Mouse (Mus musculus) urinary bladder, postnatal 4 days (tissue): ENCODE results near the gene Sept9.

Source experiments
- DNase-seq, 2 experiments: peaks; one replicate each; pipeline ENCODE4 v3.0.0; 2021 to 2022; ENCODE audit warnings: low spot score in 2 of 2

The Sept9 gene

DNA sequence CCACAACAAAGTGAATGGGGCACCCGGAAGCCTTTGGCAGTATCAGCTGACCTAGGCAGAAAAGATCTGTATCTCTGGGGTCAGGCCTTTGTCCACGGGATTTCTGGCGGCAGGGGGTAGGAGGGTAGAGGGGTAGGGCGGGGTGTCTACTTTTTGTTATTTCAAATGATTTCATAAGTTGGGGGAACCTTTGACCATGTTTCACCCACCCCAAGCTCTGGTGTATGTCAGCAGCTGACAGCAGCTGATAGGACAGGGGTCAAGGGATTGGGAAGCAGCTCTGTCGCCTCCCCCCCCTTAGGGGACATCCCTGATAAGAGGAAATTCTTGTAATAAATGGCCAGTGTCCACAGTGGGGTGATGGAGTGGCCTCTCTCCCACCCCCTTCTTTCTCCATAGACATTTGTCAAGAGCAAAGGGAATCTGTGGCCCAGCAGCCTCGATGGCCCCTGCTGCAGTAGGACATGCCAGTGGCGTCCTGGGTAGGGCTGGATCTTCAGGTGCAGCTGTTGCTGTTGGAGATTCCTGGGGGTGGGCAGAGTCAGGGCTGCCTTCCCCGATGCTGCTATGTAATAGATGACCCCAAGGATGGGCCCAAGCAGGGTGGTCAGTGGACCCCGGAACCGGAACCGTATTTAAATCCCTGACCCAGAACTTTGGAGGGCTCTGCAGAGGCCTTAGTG lies 145.0 kb downstream of the Sept9 start:
- DNase-seq, result no peak

DNA sequence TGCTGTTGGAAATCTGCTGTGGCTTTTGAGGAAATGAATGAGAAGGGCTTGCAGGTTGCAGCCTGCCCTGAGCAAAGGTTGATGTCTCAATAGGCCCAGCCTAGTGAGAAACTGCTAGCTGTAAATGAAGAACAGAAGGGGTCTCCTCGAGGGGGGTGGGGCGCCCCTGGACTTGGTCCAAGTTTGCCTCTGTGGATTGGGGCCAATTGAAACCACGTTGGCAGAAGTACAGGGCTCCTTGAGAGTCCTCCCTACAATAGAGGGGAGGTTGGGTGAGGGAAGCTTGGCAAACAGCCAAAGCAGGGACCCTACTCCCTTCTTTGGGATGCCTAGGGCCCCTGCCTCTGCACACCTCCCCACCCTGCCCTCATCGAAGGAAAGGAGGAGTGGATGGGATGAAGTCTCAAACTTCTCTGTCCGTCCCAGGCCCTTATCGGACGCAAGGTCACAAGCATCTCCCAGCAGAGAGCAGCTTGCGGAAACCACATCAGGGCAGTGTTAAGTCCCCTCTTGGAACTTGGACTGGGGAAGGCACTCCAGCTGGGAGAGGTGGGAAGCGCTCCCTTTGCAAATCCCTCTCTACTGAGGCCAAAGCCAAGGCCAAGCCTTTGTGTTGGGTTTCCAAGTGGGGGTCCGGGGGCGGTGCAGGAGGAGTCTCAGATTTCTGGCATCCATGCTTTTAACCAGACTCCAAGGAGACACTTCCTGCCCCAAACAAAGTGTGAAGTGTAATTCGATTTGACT lies 145.7 kb downstream of the Sept9 start:
- DNase-seq, result peak; percentile 72 to 74

DNA sequence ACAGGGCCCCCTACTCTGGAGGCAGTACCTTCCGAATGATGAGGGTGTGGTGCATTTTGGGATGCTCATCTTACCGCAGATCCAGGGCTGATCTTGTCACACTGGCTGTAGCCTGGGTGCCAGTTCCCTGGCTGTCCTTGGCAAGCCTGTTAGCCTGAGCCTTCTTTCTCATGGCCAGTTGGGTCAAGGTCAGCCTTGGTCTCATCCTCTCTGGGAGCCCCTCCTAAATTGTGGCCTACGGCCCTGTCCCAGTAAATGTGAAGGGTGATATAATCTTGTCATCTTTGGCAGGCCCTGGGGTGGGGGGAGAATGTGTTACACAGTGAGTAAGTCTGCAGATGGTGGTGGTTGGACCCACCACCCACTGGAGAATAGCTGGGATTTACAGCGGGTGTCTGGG lies 147.8 kb downstream of the Sept9 start:
- DNase-seq, result no peak

DNA sequence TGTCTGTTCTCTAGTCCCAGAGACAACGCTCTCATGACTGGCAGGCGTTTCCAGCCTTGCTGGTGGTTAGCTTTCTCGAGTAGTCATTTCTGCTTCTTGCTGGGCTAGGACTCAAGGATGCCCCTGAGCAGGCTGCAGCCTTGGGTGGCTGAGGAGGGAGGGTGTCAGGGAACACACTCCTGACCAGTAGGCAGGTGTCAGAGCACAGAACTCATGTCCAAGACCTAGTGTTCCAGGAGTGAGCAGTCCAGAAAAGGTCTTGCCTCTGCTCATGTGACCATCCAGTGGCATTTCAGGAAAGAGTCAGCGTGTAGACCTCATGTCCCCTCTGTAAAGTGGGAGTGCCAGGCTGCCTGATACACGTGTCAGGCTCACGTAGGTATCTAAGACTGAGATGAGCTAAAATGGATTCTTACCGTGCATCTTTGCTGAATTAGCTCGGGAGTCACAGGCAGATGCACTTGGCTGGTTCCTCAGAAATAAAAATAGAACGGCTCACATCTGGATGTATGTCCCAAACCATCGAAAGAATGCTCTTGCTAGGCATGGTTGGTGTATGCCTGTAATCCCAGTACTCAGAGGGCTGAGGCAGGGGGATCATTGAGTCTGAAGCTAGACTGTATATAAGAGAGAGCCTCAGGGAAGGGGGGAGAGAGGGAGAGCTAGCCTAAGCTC lies 149.1 kb downstream of the Sept9 start:
- DNase-seq, result no peak

DNA sequence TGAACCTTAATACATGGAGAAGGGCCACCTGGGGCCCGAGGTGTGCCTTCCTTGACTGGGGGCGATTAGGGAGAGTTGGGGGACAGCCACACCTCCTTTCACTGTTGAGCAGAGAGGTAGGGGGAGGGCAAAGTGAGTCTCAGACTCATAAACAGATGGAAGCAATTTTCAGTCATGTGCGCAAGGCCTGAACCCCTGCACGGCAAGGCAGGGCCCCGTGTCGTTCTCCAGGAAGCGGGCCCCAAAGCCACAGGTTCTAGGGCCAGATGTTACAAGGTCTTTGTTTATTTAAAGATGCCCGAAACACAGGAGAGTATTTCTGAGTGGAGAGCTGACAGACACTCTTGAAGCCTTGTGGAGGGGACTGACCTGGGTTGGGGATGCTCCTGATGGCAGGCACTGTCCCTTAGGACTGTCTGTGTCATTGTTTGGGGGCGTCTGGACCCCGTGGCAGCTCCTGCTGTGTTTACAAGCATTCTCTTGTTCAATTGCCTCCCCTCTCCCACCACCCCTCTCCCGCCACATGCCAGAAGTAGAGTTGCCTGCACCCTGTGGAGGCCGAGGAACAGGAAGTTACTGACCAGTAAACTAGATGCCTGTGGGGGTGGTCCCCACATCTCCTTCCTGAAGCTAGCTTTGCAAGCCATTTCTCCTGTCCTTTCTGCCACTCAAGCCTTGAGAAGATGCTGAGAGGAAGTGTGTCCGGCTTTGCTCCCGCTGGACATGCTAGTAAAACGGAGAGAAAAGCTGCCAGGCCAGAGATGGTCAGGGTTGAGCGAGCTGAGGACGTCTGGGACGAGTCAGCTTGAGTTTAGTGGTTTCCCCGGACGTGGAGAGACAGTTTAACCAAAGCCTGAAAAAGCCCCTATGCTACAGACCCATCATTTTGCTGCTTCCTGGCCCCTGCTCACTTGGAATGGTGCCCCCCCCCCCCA lies 150.2 kb downstream of the Sept9 start:
- DNase-seq, result no peak

DNA sequence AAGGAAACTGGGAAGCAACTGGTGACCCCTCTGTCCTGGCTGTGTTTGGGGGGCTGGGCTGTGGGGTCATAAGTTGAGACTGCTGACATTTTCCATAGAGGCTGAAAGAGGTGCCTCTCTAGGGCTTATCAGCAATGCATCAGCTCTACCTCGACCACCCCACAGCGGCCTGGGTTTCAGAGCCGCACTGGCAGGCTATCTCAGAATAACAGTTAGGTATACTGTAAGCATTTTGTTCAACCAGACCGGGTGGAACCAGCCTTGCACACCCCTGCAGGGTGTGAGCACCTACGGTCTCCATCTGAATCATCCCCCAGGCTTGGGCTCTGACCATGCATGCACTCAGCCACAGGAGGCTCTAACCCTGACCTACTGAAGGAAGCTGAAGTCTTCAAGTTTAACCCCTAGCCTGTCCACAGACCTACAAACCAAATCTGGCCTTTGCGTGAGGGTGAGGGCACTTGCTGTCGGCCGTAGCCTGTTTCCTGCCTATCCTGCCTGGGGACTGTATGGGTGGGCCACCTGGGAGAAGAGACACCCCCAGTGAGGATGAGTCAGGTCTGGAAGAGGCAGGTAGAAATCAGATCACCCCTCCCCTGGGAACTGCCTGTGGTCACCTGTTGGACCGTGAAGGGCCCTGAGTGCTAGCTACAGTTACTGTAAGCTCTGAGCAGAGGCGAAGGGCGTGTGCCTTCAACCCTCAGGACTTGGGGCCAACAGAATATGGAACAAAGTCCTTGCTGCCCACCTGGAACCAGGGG lies 151.2 kb downstream of the Sept9 start:
- no peak for DNase-seq

DNA sequence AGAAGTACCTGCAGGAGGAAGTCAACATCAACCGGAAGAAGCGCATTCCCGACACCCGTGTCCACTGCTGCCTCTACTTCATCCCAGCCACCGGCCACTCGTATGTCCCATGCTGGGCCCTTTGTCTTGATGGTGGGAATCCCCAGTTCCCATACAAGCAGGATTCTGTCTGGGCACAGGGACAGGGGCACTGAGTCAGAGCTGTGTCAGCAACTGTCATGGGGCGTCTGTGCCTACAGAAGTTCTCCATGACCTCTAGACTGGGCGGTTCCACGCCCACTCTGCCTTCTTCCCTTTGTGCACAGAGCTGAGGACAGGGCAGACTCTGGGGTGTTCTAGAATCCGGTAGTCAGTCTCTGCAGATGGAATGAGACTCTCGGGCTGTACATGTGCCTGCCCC lies 153.7 kb downstream of the Sept9 start:
- no peak for DNase-seq

DNA sequence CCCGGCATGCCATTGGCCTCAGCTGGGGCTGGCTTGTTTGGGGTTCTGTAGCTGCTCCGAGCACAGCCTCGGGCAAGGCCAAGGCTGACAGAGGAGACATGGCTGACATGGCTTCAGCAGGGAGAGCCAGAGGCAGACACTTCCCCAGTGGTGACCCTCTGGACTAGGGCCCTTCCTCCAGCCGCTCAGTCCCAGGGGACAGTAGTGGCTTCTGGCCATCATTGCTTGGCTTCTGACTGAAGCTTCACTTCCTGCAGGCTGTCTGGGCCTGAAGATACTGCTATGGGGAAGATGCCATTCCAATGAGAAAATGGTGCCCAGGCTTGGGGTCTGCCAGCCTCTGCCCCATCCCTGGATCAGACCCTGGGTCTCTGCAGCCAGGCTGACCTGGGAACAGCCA lies 154.6 kb downstream of the Sept9 start:
- DNase-seq, result no peak

DNA sequence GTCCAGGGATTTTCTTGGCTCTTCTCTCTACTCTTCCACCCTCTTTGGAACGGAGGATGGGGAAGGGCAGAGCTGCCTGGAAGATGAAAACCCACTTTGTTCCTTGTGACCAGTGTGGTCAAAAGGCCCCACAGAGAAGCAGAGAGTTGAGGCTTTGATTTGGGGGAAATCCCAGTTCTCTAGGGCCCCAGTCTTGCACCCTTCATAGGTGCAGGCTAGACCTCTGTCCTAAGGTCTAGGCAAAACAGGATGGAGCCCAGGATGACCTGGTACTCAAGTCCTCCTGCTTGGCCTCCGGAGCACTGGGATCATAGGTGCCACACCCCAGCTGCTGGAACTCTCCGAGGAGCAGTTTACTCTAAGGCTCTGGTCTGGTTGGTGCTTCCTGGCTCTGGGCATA lies 157.5 kb downstream of the Sept9 start:
- DNase-seq, result no peak

DNA sequence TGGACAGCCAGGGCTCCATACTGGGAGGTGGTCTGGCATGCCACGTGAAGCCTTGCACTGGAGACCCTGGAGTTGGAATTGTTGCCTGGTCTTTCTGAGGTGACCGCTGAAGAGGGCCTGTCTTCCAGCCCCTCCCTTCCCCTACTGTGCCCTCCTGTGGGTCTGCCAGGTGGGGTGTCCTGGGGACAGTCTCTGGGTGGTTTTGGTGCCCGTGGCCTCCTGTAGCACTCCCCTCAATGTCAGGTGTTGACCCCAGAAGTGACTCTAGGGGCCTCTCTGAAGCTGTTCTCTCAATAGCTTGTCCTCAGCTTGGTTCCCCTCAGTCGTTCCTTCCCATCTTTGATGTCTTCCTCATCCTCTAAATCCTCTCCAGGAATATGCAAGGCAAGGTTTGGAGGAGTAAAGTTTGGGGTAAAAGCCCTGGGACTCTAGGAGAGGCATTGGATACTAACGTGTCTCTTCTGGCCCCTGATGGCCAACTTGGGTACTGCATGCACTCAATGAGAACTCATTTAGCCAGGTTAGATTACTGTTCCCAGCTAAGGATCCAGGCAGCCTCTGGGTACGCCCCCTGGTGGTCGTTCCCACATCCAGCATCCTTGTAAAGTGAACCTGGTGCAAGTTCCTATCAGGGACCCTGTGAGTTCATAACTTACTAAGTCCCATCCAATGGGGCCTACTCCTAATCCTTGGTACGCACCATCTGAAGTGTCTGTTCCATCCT lies 158.6 kb downstream of the Sept9 start:
- peak; percentile 87 to 95 for DNase-seq

DNA sequence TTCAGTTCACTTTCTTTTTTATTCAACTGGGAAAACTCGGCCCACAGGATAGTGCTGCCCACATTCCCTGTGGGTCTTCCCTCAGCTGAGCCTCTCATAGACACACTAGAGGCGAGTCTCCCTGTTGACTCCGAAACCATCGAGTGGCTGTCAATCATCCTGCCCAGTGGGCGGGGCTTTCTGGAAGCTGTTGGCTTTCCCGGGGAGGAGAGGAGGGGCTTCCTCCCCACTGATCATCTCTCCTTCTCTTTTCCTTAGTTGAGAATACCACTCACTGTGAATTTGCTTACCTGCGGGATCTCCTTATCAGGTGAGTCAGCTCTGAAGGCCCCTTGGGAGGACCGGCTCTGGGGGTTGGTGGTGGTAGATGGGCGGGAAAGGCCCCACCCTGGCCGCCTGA lies 159.7 kb downstream of the Sept9 start:
- DNase-seq, result no peak

DNA sequence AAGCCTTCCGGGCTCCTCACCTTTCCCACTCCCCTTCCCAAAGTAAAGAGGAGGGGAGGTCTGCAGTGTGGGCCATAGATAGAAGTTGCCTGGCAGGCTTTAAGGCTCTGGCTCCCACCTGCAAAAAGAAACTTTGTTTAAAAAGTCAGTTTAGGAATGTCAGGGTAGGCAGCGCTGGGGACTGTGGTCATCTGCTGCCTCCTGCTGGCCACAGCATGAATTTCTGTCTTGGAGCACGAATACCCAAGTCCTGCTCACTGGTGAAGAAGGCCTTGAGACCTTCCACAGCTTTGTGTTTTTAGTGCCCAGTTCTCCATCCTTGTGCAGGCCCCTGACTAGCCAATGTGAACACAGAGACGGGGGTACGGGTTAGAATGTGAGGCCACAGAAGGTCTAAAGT lies 160.4 kb downstream of the Sept9 start:
- peak; percentile 61 to 80 for DNase-seq

DNA sequence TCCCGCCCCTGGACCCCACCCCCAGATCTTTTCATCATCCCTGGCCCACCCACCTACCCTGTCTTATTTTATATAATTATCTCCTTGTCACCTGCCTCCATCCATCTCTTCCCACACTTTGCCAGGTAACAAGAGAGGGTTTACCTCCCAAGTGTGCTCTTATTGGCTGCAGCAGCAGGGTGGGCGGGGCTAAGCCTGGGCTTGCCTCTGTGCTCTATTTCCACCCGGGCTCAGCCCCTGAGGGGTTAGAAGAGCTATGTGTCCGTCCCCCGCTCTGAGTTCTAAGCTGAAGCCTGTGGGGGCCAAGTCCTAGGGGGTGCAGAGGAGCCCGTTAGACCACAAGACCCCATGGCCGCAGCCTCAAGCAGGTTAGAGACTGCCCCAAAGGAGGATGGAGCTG lies 161.1 kb downstream of the Sept9 start:
- DNase-seq, result no peak

DNA sequence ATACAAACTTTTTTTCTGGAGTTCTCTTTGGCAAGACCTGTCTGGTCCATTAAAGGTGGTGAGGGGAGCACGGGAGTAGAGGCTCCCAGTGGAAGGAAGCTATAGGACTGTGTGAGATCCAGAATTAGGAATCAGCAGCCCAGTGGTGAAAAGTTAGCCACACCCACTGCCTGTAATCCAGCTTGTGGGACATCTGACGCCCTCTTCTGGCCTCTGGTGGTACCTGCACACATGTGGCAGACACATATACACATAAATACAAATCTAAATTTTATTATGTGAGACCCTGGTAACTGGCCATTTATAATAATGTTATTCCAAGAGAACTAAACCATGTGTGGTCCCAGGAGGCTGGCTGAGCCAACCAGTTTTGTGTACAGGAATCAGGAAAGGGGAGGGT lies 162.8 kb downstream of the Sept9 start:
- no peak for DNase-seq

DNA sequence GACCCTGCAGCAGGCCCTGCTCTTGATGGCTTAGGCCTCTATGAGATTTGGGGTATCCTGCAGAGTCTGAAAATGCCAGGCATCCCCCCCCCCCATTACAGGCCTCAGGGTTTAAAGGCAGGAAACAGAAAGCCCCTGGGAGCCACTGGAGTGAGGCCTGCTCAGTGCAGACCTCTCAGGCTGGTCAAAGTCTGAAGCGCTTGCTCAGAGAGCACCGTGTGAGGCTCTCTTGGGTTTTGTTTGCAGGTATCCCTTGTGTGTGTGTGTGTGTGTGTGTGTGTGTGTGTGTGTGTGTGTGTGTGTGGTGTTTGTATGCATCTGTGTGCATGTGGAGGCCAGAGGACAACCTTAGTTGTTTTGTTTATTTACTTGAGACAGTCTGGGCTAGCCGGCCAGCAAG lies 164.5 kb downstream of the Sept9 start:
- no peak for DNase-seq

DNA sequence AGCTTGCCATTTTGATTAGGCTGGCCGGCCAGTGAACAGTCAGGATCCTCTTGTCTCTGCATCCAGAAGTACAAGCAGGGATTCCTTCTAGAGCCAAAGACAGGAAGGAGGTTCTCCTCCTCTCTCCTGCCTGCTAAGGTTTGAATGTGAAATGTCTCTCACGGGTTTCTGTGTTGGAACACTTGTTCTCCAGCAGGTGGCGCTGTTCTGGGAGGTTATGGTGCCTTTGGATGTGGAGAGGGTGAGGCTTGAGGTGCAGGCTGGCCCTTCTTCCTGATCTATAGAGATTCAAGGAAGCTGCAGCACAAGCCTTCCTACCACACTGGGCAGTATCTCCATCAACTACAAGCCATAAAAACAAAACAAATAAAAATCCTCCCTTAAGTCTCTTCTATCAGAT lies 167.0 kb downstream of the Sept9 start:
- no peak for DNase-seq

DNA sequence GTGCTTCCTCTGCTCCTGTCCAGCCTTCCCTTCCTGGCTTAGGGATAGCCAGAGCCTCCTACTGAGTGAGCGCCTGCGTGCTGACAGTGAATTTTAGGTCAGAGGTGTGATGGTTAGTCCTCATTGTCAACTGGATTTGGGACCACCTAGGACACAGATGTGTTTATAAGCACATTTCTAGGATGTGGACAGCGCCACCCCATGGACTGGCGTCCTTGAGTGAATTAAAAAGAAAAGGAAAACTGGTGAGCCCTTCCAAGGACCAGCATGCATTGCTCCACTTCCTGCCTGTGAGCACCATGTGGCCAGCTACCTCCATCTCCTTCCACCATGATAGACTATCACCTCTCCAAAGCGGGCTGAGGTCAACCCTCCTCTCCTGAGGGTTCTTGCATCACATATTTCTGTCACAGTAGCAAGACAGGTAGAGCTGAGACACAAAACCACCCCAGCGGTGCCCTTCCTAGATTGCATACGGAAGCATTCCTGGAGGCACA lies 167.4 kb downstream of the Sept9 start:
- no peak for DNase-seq

DNA sequence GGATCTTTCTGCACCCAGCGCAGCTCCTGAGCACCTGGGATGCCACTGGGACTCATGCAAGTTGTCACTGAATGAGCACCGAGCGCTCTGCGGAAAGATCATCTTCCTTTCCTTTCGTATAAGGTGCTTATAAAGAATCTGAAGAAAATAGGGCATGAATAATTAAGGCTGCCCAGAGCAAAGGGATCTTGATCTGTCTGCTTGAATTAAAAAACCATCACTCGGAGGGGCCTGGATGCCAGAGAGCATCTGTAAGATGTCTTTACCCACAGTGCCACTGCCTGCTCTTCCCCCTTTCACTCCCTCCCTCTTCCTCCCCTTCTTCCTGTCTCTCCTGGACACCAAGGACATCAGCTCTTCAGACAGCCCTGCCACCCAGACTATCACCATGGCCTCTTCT lies 168.5 kb downstream of the Sept9 start:
- DNase-seq, result no peak

DNA sequence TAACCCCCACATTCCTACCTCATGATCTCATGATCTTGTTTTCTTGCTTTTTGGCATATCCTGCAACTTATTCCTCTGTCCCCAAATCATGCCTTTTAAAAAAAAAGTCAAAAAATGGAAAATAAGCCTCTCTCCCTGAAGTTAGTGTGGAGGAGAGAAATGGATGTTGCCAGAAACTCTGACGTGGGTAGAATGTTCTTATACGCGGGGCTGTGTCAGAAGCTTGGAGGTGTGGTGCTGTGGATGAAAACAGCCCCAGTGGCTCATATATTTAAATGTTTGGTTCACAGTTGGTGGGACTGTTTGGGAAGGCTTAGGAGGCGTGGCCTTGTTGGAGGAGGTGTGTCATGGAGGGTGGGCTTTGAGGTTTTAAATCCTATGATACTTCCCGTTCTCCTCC lies 169.9 kb downstream of the Sept9 start:
- no peak for DNase-seq

DNA sequence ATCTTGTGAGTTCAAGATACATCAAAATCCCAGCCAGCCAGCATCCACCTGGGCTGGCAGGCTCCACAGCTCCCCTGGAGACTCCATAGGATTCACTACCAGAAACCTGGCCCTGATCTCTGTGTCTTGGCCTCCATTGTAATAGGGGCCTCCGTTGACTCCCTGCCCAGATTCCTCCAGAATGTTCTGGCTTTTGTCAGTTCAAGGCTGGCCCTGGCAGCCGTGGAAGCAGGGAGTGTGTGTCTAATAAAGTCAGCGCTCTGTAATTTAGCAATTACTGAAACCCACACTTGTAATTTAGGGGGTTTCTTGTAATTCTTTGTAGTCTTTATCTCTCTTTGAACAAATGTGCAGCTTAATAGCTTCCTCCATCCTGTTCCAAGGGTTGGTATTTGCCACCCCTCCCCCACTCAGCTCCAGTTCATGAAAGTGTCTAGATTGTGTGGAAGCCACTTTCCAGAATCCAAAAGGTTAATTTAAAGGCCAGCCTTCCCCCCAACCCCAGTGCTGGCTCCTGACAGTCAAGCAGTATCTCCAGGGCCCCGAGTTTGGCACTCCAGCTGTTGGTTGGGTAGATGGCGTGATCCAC lies 170.9 kb downstream of the Sept9 start:
- peak in 1 of 2 experiments; percentile 42 for DNase-seq
